Mouse (Mus musculus) kidney, postnatal 4 days (tissue): ENCODE data around the gene Wdr1.

Source experiments
- DNase-seq, 2 experiments: peaks; one replicate each; pipeline ENCODE4 v3.0.0; 2021; ENCODE audit warnings: mixed read lengths in 2 of 2

The Wdr1 gene

GRCm38 (mm10) chr5:38544423-38545415 lies 18.3 kb downstream of the Wdr1 start:
- peak in 1 of 2 experiments; percentile 15 for DNase-seq

GRCm38 (mm10) chr5:38543496-38544217 lies 19.4 kb downstream of the Wdr1 start:
- no peak for DNase-seq

- DNase-seq = no peak
These were observed 21.3 kb downstream of the Wdr1 start for GRCm38 (mm10) chr5:38541728-38542127.

- no peak for DNase-seq
These were observed 22.1 kb downstream of the Wdr1 start for GRCm38 (mm10) chr5:38540898-38541297.

- no peak for DNase-seq
These were observed 24.5 kb downstream of the Wdr1 start for GRCm38 (mm10) chr5:38538508-38538907.

GRCm38 (mm10) chr5:38537845-38538244 lies 25.2 kb downstream of the Wdr1 start:
- DNase-seq = no peak

GRCm38 (mm10) chr5:38536822-38537221 lies 26.2 kb downstream of the Wdr1 start:
- DNase-seq = no peak

GRCm38 (mm10) chr5:38532084-38532483 lies 30.9 kb downstream of the Wdr1 start:
- DNase-seq = no peak

GRCm38 (mm10) chr5:38529724-38530428 lies 33.1 kb downstream of the Wdr1 start:
- peak; percentile 10 to 14 for DNase-seq

- no peak for DNase-seq
These were observed 40.0 kb downstream of the Wdr1 start for GRCm38 (mm10) chr5:38522977-38523376.

GRCm38 (mm10) chr5:38520838-38521237 lies 42.2 kb downstream of the Wdr1 start:
- DNase-seq = no peak

- peak; percentile 34 to 55 for DNase-seq
These were observed 46.8 kb downstream of the Wdr1 start for GRCm38 (mm10) chr5:38516267-38516666.

- no peak for DNase-seq
These were observed 50.0 kb downstream of the Wdr1 start for GRCm38 (mm10) chr5:38512991-38513390.

- no peak for DNase-seq
These were observed 53.5 kb downstream of the Wdr1 start for GRCm38 (mm10) chr5:38509568-38509967.

- no peak for DNase-seq
These were observed 57.6 kb downstream of the Wdr1 start for GRCm38 (mm10) chr5:38505435-38505765.

- no peak for DNase-seq
These were observed 58.1 kb downstream of the Wdr1 start for GRCm38 (mm10) chr5:38504747-38505434.

- no peak for DNase-seq
These were observed 58.9 kb downstream of the Wdr1 start for GRCm38 (mm10) chr5:38504116-38504515.

GRCm38 (mm10) chr5:38502992-38503391 lies 60.0 kb downstream of the Wdr1 start, which contains the start of gene Slc2a9:
Gene Slc2a9, minus strand, starts transcription at chr5:38503143.
- DNase-seq = no peak

- no peak for DNase-seq
These were observed 63.0 kb downstream of the Wdr1 start for GRCm38 (mm10) chr5:38500043-38500442.

- no peak for DNase-seq
These were observed 63.7 kb downstream of the Wdr1 start for GRCm38 (mm10) chr5:38499316-38499811.

- no peak for DNase-seq
These were observed 64.5 kb downstream of the Wdr1 start for GRCm38 (mm10) chr5:38498479-38498878.

- DNase-seq = no peak
These were observed 66.4 kb downstream of the Wdr1 start for GRCm38 (mm10) chr5:38496491-38497057.
